24 mouse cellular contexts compared by ENCODE assay signal in genomic region chr15:93570881-93571495, GRCm38 (mm10). TPM values are rescaled to one million over a fixed set of nuclear protein-coding genes. Genes with fewer than 3 reads are reported as not detected.
DNase-seq lines count a peak whose midpoint lies in the region; ATAC-seq and TF ChIP-seq lines count a peak whose summit lies in the region.
"Had no signal": no experiment of that assay in that cellular context is flagged by ENCODE, and none has a peak within 500 bp of the region (broad histone marks: within the 10 kb centered on the region; RNA-seq: fewer than 3 reads in every experiment).

No protein-coding gene starts in this region.

- H3K27ac ChIP-seq in midbrain, embryonic 11.5 days (ENCODE audit: low read depth, low read length): no peak overlapping the region
- H3K27ac ChIP-seq in midbrain, embryonic 14.5 days (replicated peaks; ENCODE audit: low read depth, low read length): no peak overlapping the region
- no peak overlapping the region for H3K27ac ChIP-seq in intestine, postnatal 0 days (ENCODE audit: low read depth, low read length)
- H3K27ac ChIP-seq: embryonic facial prominence, embryonic 15.5 days; forebrain, embryonic 15.5 days; heart, adult 2 months; heart, embryonic 15.5 days; hindbrain, embryonic 13.5 days; hindbrain, postnatal 0 days had no signal

- DNase-seq in adrenal gland, adult 2 months: peak; percentile 36
- no peak for DNase-seq in adrenal gland, postnatal 10 days
- DNase-seq in kidney, adult 9 months: peak; percentile 59
- no peak for DNase-seq in kidney, adult 18-20 months
- DNase-seq in midbrain, embryonic 11.5 days (ENCODE audit: low spot score, missing footprints): peak; percentile 37
- DNase-seq in midbrain, embryonic 14.5 days: no peak
- DNase-seq in urinary bladder, postnatal 14 days (ENCODE audit: low spot score): no peak
- DNase-seq: B cell, adult 2 months; cerebellum, adult 2 months; cerebellum, postnatal 10 days; gastrocnemius, postnatal 10 days; heart, adult 2 months; heart, postnatal 14 days had no signal

- no peaks in the 10 kb centered on the region for H3K36me3 ChIP-seq in midbrain, embryonic 11.5 days (ENCODE audit: control insufficient read depth, insufficient read depth, low read length)
- H3K36me3 ChIP-seq in midbrain, embryonic 14.5 days (ENCODE audit: control insufficient read depth, insufficient read depth, low read length): no peaks in the 10 kb centered on the region
- H3K36me3 ChIP-seq in intestine, postnatal 0 days (ENCODE audit: control insufficient read depth, insufficient read depth): no peaks in the 10 kb centered on the region
- H3K36me3 ChIP-seq: embryonic facial prominence, embryonic 15.5 days; forebrain, embryonic 15.5 days had no signal

- no peaks in the 10 kb centered on the region for H3K4me1 ChIP-seq in midbrain, embryonic 11.5 days (ENCODE audit: control insufficient read depth, insufficient read depth, low read length)
- no peaks in the 10 kb centered on the region for H3K4me1 ChIP-seq in midbrain, embryonic 14.5 days (ENCODE audit: control insufficient read depth, insufficient read depth, low read length)
- 0 out of 2 replicates have a peak, but pooled peaks cover 2% of the 10 kb centered on the region for H3K4me1 ChIP-seq in intestine, postnatal 0 days (replicated peaks; ENCODE audit: control insufficient read depth, insufficient read depth, low read length)

- ATAC-seq in midbrain, embryonic 11.5 days (ENCODE audit: low FRiP score): no peak
- ATAC-seq in midbrain, embryonic 14.5 days (ENCODE audit: low FRiP score, low TSS enrichment): no peak
- ATAC-seq in intestine, postnatal 0 days: no peak
- ATAC-seq: activated CD4-positive, CD25-positive, alpha-beta regulatory T cell, adult 4 months; CD4-positive, CD25-positive, alpha-beta regulatory T cell, adult 4 months; forebrain, embryonic 15.5 days; hindbrain, postnatal 0 days had no signal

- no peak for TF ChIP-seq CTCF in intestine, postnatal 0 days (IDR thresholded peaks at IDR 0.05; ENCODE audit: low read depth)

- no peak overlapping the region for H3K9ac ChIP-seq in midbrain, embryonic 11.5 days (ENCODE audit: low read length)
- no peak overlapping the region for H3K9ac ChIP-seq in midbrain, embryonic 14.5 days (replicated peaks; ENCODE audit: low read length)
- H3K9ac ChIP-seq in intestine, postnatal 0 days (ENCODE audit: low read depth, low read length): no peak overlapping the region
- H3K9ac ChIP-seq: embryonic facial prominence, embryonic 15.5 days; forebrain, embryonic 15.5 days; heart, embryonic 15.5 days; hindbrain, embryonic 13.5 days had no signal

- no peaks in the 10 kb centered on the region for H3K27me3 ChIP-seq in midbrain, embryonic 11.5 days (ENCODE audit: control insufficient read depth, insufficient read depth, low read length)
- H3K27me3 ChIP-seq in midbrain, embryonic 14.5 days (ENCODE audit: control insufficient read depth, insufficient read depth, low read length): no peaks in the 10 kb centered on the region
- H3K27me3 ChIP-seq in intestine, postnatal 0 days (replicated peaks; ENCODE audit: control insufficient read depth, insufficient read depth, low read length): no peaks in the 10 kb centered on the region
- H3K27me3 ChIP-seq: embryonic facial prominence, embryonic 15.5 days; forebrain, embryonic 15.5 days; heart, embryonic 15.5 days; hindbrain, embryonic 13.5 days had no signal

- no peaks in the 10 kb centered on the region for H3K9me3 ChIP-seq in midbrain, embryonic 11.5 days (ENCODE audit: control insufficient read depth, low read length)
- H3K9me3 ChIP-seq in midbrain, embryonic 14.5 days (ENCODE audit: control insufficient read depth, low read length): no peaks in the 10 kb centered on the region
- H3K9me3 ChIP-seq in intestine, postnatal 0 days (ENCODE audit: control insufficient read depth): no peaks in the 10 kb centered on the region
- H3K9me3 ChIP-seq: embryonic facial prominence, embryonic 15.5 days; forebrain, embryonic 15.5 days; heart, embryonic 15.5 days; hindbrain, embryonic 13.5 days had no signal

- no peak overlapping the region for H3K4me2 ChIP-seq in midbrain, embryonic 11.5 days
- H3K4me2 ChIP-seq in midbrain, embryonic 14.5 days (ENCODE audit: low read length): no peak overlapping the region
- H3K4me2 ChIP-seq in intestine, postnatal 0 days (replicated peaks; ENCODE audit: low read depth): peak overlapping the region; percentile 32
- H3K4me2 ChIP-seq: embryonic facial prominence, embryonic 15.5 days; forebrain, embryonic 15.5 days; heart, embryonic 11.5 days; heart, embryonic 15.5 days; hindbrain, embryonic 13.5 days had no signal

- WGBS in midbrain, embryonic 11.5 days: 70% methylated on average over 11 of the region's 11 CpGs
- WGBS in midbrain, embryonic 14.5 days: 62% methylated on average over 11 of the region's 11 CpGs
- WGBS in intestine, postnatal 0 days: 40% methylated on average over 11 of the region's 11 CpGs

- H3K4me3 ChIP-seq in midbrain, embryonic 11.5 days (ENCODE audit: low read depth, low read length): no peak overlapping the region
- H3K4me3 ChIP-seq in midbrain, embryonic 14.5 days (replicated peaks; ENCODE audit: low read depth, low read length): no peak overlapping the region
- no peak overlapping the region for H3K4me3 ChIP-seq in intestine, postnatal 0 days (ENCODE audit: low read depth, low read length)
- H3K4me3 ChIP-seq: embryonic facial prominence, embryonic 15.5 days; erythroblast, embryonic 14.5 days; forebrain, embryonic 15.5 days; heart, adult 2 months; heart, embryonic 15.5 days; hindbrain, embryonic 13.5 days had no signal

RNA-seq across cellular contexts. Expression of gene Prickle1, which starts 24.7 kb away (rescaled TPM):
- 10 to 100 TPM; 15.7 to 19.4 TPM for total RNA-seq in adrenal gland, adult 2 months (2021)
- polyA plus RNA-seq in adrenal gland, adult 2 months (2012; rRNA removed): 6.0 and 8.6 TPM in 2 replicates
- total RNA-seq in adrenal gland, postnatal 10 days (2021): 10 to 100 TPM; 21.0 to 23.8 TPM
- 16.1 and 16.8 TPM in 2 replicates for polyA plus RNA-seq in midbrain, embryonic 11.5 days (2014; fragmentation: Nextera tagmentation; extraction: Ambion mirVana)
- polyA plus RNA-seq in midbrain, embryonic 14.5 days (2014; fragmentation: Nextera tagmentation; extraction: Ambion mirVana): 8.2 and 11.6 TPM in 2 replicates
- polyA plus RNA-seq in intestine, postnatal 0 days (2015; fragmentation: Nextera tagmentation; extraction: Ambion mirVana): 6.3 and 6.5 TPM in 2 replicates
- total RNA-seq: MEL had no signal

Comparison
In these comparisons a context has a peak if more than half of its experiments do, and no peak if none do; other contexts are left out.
1. DNase-seq: peak in adrenal gland, adult 2 months (single experiment), kidney, adult 9 months (single experiment) and midbrain, embryonic 11.5 days (single experiment); none in adrenal gland, postnatal 10 days (single experiment), kidney, adult 18-20 months (single experiment), midbrain, embryonic 14.5 days (single experiment) and urinary bladder, postnatal 14 days (single experiment).